Mouse (Mus musculus): Measurements from ENCODE around the gene Gm44511. TPM values are rescaled to one million over a fixed set of nuclear protein-coding genes. Genes with fewer than 3 reads are reported as not detected.
A peak's percentile ranks its signal among the peaks of the same experiment; 100 is the strongest.

The Gm44511 gene
- polyA plus RNA-seq (2014; fragmentation: Nextera tagmentation; extraction: Ambion mirVana), result not detected in 2 replicates

DNA sequence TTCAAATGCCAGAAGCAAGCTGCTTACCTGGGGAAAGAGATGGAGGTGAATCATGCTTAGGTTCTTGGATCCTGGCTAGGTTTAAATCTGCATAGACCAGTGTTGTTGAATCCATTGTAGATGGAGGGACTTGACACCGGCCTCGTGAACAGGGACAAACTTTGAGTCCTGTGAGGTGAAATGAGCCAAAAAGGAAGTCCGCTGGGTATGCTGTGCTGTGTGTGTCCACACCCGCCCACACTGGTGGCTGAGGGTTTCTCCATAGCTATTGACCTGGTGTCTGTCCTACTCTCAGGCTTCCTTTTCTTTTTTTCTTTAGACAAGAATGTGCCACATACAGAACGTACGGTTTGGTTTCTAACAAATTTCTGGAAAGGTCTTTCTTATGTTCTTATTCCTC, at the start of gene Gm44511, which contains the start of gene Klrb1b:
Gm44511 (minus strand) TSS at position 184 of the 400 bp plus-strand sequence.
Klrb1b (minus strand) TSS at position 200 of the 400 bp plus-strand sequence.
- no peaks in the 10 kb centered on the region for H3K4me1 ChIP-seq (ENCODE audit: insufficient read depth)
- DNase-seq, result no peak

GRCm38 (mm10) chr6:128871910-128872610, 45.9 kb upstream of the Gm44511 start:
- no peak overlapping the region for H3K27ac ChIP-seq (ENCODE audit: low read depth)
- H3K9me3 ChIP-seq (ENCODE audit: low read depth, low read length), result no peaks in the 10 kb centered on the region
- WGBS, result 90% methylated on average over 1 of the region's 1 CpGs
- no peaks in the 10 kb centered on the region for H3K4me1 ChIP-seq (ENCODE audit: insufficient read depth)
- no peak for ATAC-seq (ENCODE audit: insufficient read depth)
- TF ChIP-seq CTCF (IDR thresholded peaks at IDR 0.05; ENCODE audit: low read depth), result no peak
- H3K4me2 ChIP-seq, result no peak overlapping the region
- H3K4me3 ChIP-seq (ENCODE audit: low read depth, low read length), result no peak overlapping the region
- no peaks in the 10 kb centered on the region for H3K36me3 ChIP-seq (ENCODE audit: insufficient read depth)
- no peak for DNase-seq
- H3K27me3 ChIP-seq (ENCODE audit: insufficient read depth, low read length), result no peaks in the 10 kb centered on the region
- H3K9ac ChIP-seq, result no peak overlapping the region

More for the DNA sequence above, at the start of gene Gm44511, which contains the start of gene Klrb1b:
- no peaks in the 10 kb centered on the region for H3K36me3 ChIP-seq (ENCODE audit: insufficient read depth)
- no peak for TF ChIP-seq CTCF (IDR thresholded peaks at IDR 0.05; ENCODE audit: low read depth)
- ATAC-seq (ENCODE audit: insufficient read depth), result no peak
- no peak within 1 kb of the TSS for H3K4me2 ChIP-seq
- H3K9ac ChIP-seq, result no peak within 1 kb of the TSS
- 85% methylated on average over 6 of the region's 6 CpGs for WGBS
- no peaks in the 10 kb centered on the region for H3K9me3 ChIP-seq (ENCODE audit: low read depth, low read length)
- H3K27me3 ChIP-seq (ENCODE audit: insufficient read depth, low read length), result no peaks in the 10 kb centered on the region
- H3K27ac ChIP-seq (ENCODE audit: low read depth), result no peak within 1 kb of the TSS
- H3K4me3 ChIP-seq (ENCODE audit: low read depth, low read length), result no peak within 1 kb of the TSS

DNA sequence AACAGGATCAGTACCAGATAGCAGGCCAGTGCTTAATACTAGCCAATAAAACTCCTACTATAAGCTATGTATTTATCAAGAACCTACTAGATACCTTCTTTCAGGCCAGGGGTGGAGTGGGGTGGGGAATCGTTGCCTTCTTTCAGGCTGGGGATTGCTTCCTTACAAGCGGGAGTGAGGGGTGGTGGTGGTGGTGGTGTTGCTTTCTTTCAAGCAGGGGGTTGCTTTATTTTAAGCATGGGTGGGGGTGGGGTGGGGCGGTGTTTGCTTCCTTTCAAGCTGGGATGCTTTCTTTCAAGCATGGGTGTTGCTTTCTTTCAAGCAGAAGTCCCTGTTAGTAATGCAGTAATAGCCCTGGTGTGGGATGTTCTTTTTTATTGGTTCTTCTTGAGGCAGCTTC, 42.7 kb upstream of the Gm44511 start:
- H3K4me3 ChIP-seq (ENCODE audit: low read depth, low read length), result no peak overlapping the region
- no peaks in the 10 kb centered on the region for H3K27me3 ChIP-seq (ENCODE audit: insufficient read depth, low read length)
- no peaks in the 10 kb centered on the region for H3K36me3 ChIP-seq (ENCODE audit: insufficient read depth)
- no peak for TF ChIP-seq CTCF (IDR thresholded peaks at IDR 0.05; ENCODE audit: low read depth)
- ATAC-seq (ENCODE audit: insufficient read depth) (no peak), DNase-seq (no peak)
- H3K4me1 ChIP-seq (ENCODE audit: insufficient read depth), result no peaks in the 10 kb centered on the region
- WGBS, result 42% methylated on average over 3 of the region's 3 CpGs
- no peak overlapping the region for H3K4me2 ChIP-seq
- H3K9ac ChIP-seq, result no peak overlapping the region
- H3K9me3 ChIP-seq (ENCODE audit: low read depth, low read length), result no peaks in the 10 kb centered on the region
- H3K27ac ChIP-seq (ENCODE audit: low read depth), result peak overlapping the region; percentile 34; the same call in 1 of the 2 replicates

GRCm38 (mm10) chr6:128857976-128858375, 31.9 kb upstream of the Gm44511 start:
- Histone ChIP-seq H3K9me3 (ENCODE audit: low read depth, low read length) (no peaks in the 10 kb centered on the region), H3K36me3 (ENCODE audit: insufficient read depth) (no peaks in the 10 kb centered on the region), H3K4me3 (ENCODE audit: low read depth, low read length) (no peak overlapping the region), H3K27ac (ENCODE audit: low read depth) (no peak overlapping the region), H3K4me1 (ENCODE audit: insufficient read depth) (peaks cover 16% of the 10 kb centered on the region), H3K4me2 (no peak overlapping the region), H3K9ac (no peak overlapping the region), H3K27me3 (ENCODE audit: insufficient read depth, low read length) (no peaks in the 10 kb centered on the region)
- DNase-seq (no peak), ATAC-seq (ENCODE audit: insufficient read depth) (no peak)
- TF ChIP-seq CTCF (IDR thresholded peaks at IDR 0.05; ENCODE audit: low read depth), result no peak
- WGBS, result 85% methylated on average over 2 of the region's 2 CpGs

DNA sequence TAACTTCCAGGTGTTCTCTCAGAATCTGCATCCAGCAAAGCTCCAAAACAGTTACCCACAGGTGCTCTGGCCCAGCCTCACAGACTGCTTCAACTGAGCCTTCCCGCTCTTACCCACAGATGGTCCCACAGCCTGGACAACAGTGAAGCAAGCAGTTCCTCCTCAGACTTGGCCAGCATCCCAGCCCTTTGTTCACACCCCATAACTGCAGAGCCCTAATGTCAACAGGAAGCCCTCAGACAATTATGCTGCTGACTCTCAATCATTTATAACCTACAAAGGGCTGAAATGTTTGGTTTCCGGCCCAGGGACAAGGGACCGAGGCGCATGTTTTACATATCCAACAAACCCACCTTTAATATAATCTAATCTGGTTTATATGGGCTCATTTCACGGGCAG, 30.1 kb upstream of the Gm44511 start:
- peak; percentile 98 for DNase-seq
- WGBS, result 23% methylated on average over 5 of the region's 5 CpGs

GRCm38 (mm10) chr6:128855477-128855876, 29.4 kb upstream of the Gm44511 start:
- H3K4me2 ChIP-seq, result no peak overlapping the region
- no peak overlapping the region for H3K9ac ChIP-seq
- TF ChIP-seq CTCF (IDR thresholded peaks at IDR 0.05; ENCODE audit: low read depth), result no peak
- no peak for DNase-seq
- no peaks in the 10 kb centered on the region for H3K36me3 ChIP-seq (ENCODE audit: insufficient read depth)
- no peak for ATAC-seq (ENCODE audit: insufficient read depth)
- no peak overlapping the region for H3K4me3 ChIP-seq (ENCODE audit: low read depth, low read length)
- WGBS, result 43% methylated on average over 1 of the region's 1 CpGs
- H3K27ac ChIP-seq (ENCODE audit: low read depth), result peak overlapping the region; percentile 49; the same call in 1 of the 2 replicates
- H3K4me1 ChIP-seq (ENCODE audit: insufficient read depth), result peaks cover 21% of the 10 kb centered on the region
- H3K27me3 ChIP-seq (ENCODE audit: insufficient read depth, low read length), result no peaks in the 10 kb centered on the region
- H3K9me3 ChIP-seq (ENCODE audit: low read depth, low read length), result no peaks in the 10 kb centered on the region

More for the DNA sequence above, 30.1 kb upstream of the Gm44511 start:
- Histone ChIP-seq H3K27ac (ENCODE audit: low read depth) (peak overlapping the region; percentile 49), H3K36me3 (ENCODE audit: insufficient read depth) (no peaks in the 10 kb centered on the region), H3K4me1 (ENCODE audit: insufficient read depth) (peaks cover 16% of the 10 kb centered on the region), H3K4me2 (no peak overlapping the region), H3K4me3 (ENCODE audit: low read depth, low read length) (no peak overlapping the region), H3K27me3 (ENCODE audit: insufficient read depth, low read length) (no peaks in the 10 kb centered on the region), H3K9ac (no peak overlapping the region), H3K9me3 (ENCODE audit: low read depth, low read length) (no peaks in the 10 kb centered on the region)
- no peak for TF ChIP-seq CTCF (IDR thresholded peaks at IDR 0.05; ENCODE audit: low read depth)
- ATAC-seq (ENCODE audit: insufficient read depth), result peak; percentile 97

DNA sequence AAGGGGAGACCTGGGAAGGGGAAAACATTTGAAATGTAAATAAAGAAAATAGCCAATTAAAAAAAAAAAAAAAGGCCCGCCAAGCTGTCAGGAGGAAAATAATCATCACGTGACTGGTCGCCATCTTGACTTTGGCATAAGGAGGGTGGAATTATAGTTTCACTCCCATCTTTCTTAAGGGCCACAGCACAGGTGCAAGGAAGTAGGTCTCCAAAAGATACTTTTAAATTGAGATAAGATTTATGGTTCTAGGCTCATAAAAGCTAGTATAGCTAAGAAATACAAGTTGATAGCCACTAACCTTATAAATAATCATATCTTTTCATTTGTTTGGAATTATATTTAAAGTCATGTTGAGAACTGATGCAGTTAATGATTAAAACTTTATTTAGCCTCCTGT, 28.8 kb upstream of the Gm44511 start:
- H3K4me3 ChIP-seq (ENCODE audit: low read depth, low read length), result no peak overlapping the region
- ATAC-seq (ENCODE audit: insufficient read depth) (no peak), DNase-seq (no peak)
- no peaks in the 10 kb centered on the region for H3K9me3 ChIP-seq (ENCODE audit: low read depth, low read length)
- no peak overlapping the region for H3K4me2 ChIP-seq
- H3K36me3 ChIP-seq (ENCODE audit: insufficient read depth), result no peaks in the 10 kb centered on the region
- H3K9ac ChIP-seq, result no peak overlapping the region
- WGBS, result 97% methylated on average over 3 of the region's 3 CpGs
- no peak for TF ChIP-seq CTCF (IDR thresholded peaks at IDR 0.05; ENCODE audit: low read depth)
- H3K4me1 ChIP-seq (ENCODE audit: insufficient read depth), result peaks cover 22% of the 10 kb centered on the region
- H3K27me3 ChIP-seq (ENCODE audit: insufficient read depth, low read length), result no peaks in the 10 kb centered on the region
- no peak overlapping the region for H3K27ac ChIP-seq (ENCODE audit: low read depth)
